Mouse (Mus musculus) midbrain, postnatal 0 days (tissue): ENCODE measurements around the gene Nt5e. TPM values are rescaled to one million over a fixed set of nuclear protein-coding genes. Genes with fewer than 3 reads are reported as not detected.

Source experiments
- ATAC-seq: fragments of 200-750 bp; cut with Nextera tagmentation; 2 replicates; pipeline ENCODE4 v1.8.0; 2017; ENCODE audit warnings: moderate number of reproducible peaks, mild to moderate bottlenecking, moderate TSS enrichment, moderate library complexity; ENCODE audit not compliant: low FRiP score
- DNase-seq: peaks from one replicate; pipeline ENCODE4 v3.0.0-alpha.2; 2015; ENCODE audit warnings: low spot score
- H3K27ac ChIP-seq: fragments of 300-500 bp; sonication (generic); 2 replicates; pipeline ENCODE4 v1.5.1; 2014; ENCODE audit warnings: low read depth, mild to moderate bottlenecking, low read length, mixed read lengths
- H3K27me3 ChIP-seq: fragments of 300-500 bp; sonication (generic); 2 replicates; pipeline ENCODE4 v1.6.1; 2014; ENCODE audit warnings: low read length, control low read depth, mixed read lengths; ENCODE audit not compliant: insufficient read depth
- H3K36me3 ChIP-seq: fragments of 300-500 bp; sonication (generic); 2 replicates; pipeline ENCODE4 v1.6.1; 2014; ENCODE audit warnings: low read length, control low read depth, mixed read lengths; ENCODE audit not compliant: insufficient read depth
- H3K4me1 ChIP-seq: fragments of 300-500 bp; sonication (generic); 2 replicates; pipeline ENCODE4 v1.6.1; 2014; ENCODE audit warnings: mild to moderate bottlenecking, control low read depth, antibody characterized with exemption, low read length, mixed read lengths; ENCODE audit not compliant: insufficient read depth
- H3K4me2 ChIP-seq: fragments of 300-500 bp; sonication (generic); 2 replicates; pipeline ENCODE4 v1.6.1; 2014; ENCODE audit warnings: low read depth, mild to moderate bottlenecking, low read length, mixed read lengths; ENCODE audit not compliant: poor library complexity, severe bottlenecking
- H3K4me3 ChIP-seq: fragments of 300-500 bp; sonication (generic); 2 replicates; pipeline ENCODE4 v1.5.1; 2014; ENCODE audit warnings: low read depth, mild to moderate bottlenecking, low read length, moderate library complexity
- H3K9ac ChIP-seq: fragments of 300-500 bp; sonication (generic); replicated peaks from 2 replicates; pipeline ENCODE4 v1.6.1; 2014; ENCODE audit warnings: mild to moderate bottlenecking, low read length, moderate library complexity, mixed read lengths; ENCODE audit not compliant: poor library complexity, severe bottlenecking
- H3K9me3 ChIP-seq: fragments of 300-500 bp; sonication (generic); 2 replicates; pipeline ENCODE4 v1.6.1; 2016; ENCODE audit warnings: low read length, control low read depth
- CTCF ChIP-seq: IDR thresholded peaks from 2 replicates; pipeline ENCODE4 v1.5.1; 2016; ENCODE audit warnings: antibody characterized with exemption, mild to moderate bottlenecking
- WGBS: fragments of 180-500 bp; shearing (Covaris S2); extraction: QIAGEN DNeasy Blood & Tissue Kit; methylation state at CpG from one replicate; pipeline ENCODE4 v1.1.7; 2014; 5-methylcytosine and 5-hydroxymethylcytosine counted together
- polyA plus RNA-seq: library from polyadenylated mRNA; unstranded; fragments of >200 nt; fragmentation: Nextera tagmentation; extraction: Ambion mirVana; gene quantifications from 2 replicates; pipeline ENCODE4 v1.2.1, GENCODE M21; 2015
- total RNA-seq: library from RNA; depleted of rRNA; stranded (reverse); fragments of >200 nt; gene quantifications from 2 replicates; pipeline ENCODE4 v1.2.3, GENCODE M21; 2014

The Nt5e gene
- total and polyA plus RNA-seq, 2 experiments from 2014 or later, result 2.2 to 5.3 TPM

DNA sequence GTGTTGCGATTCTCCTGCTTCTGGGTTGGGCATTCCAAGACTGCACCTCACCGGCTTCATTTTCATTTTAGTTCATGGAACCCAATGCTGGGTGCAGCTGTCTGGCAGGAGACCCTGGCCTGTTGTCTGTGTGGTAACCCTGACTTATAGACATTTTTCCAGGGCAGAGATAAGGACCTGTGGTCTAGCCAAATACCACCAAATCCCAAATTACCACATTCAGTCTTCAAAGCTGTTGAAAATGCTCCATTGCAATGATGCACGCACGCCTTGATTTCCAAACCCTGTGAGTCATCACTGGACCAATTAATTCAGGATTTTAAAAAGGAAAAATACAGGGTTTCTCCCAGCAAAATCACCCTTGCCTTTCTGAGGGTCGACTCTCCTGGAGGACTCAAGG is 41.5 kb downstream of the Nt5e start:
- H3K4me1 ChIP-seq, result no peaks in the 10 kb centered on the region
- no peak overlapping the region for H3K27ac ChIP-seq
- 92% methylated on average over 5 of the region's 5 CpGs for WGBS
- H3K36me3 ChIP-seq, result peaks cover 9% of the 10 kb centered on the region; the same call in 1 of the 2 replicates
- no peaks in the 10 kb centered on the region for H3K9me3 ChIP-seq
- no peak for TF ChIP-seq CTCF
- no peak overlapping the region for H3K9ac ChIP-seq
- ATAC-seq (no peak), DNase-seq (no peak)
- no peak overlapping the region for H3K4me2 ChIP-seq
- H3K27me3 ChIP-seq, result no peaks in the 10 kb centered on the region
- no peak overlapping the region for H3K4me3 ChIP-seq

DNA sequence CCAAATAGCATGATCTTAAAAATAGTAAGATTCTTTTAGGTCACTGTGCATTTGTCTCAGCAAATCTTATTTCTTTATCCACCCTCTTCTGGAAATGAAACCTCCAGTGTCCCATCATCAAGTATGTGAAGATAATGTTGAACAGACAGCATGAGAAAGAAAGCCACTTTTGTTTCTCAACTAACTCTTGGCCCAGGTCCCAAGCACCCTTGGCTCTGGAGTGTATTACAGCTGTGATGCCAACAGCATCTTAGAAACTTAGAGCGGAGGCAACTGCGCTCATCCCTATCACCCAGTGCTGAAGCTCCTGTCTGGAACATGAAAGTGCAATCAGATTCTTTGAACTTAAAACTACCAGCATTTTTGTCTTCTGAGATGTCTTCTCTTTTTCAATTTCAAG is 42.7 kb downstream of the Nt5e start:
- Histone ChIP-seq H3K9me3 (no peaks in the 10 kb centered on the region), H3K4me3 (no peak overlapping the region), H3K9ac (no peak overlapping the region), H3K4me1 (no peaks in the 10 kb centered on the region), H3K4me2 (no peak overlapping the region), H3K27ac (no peak overlapping the region), H3K27me3 (no peaks in the 10 kb centered on the region), H3K36me3 (peaks cover 6% of the 10 kb centered on the region; the same call in 1 of the 2 replicates)
- no peak for TF ChIP-seq CTCF
- WGBS, result 92% methylated on average over 2 of the region's 2 CpGs
- peak; percentile 25 for DNase-seq
- no peak for ATAC-seq

DNA sequence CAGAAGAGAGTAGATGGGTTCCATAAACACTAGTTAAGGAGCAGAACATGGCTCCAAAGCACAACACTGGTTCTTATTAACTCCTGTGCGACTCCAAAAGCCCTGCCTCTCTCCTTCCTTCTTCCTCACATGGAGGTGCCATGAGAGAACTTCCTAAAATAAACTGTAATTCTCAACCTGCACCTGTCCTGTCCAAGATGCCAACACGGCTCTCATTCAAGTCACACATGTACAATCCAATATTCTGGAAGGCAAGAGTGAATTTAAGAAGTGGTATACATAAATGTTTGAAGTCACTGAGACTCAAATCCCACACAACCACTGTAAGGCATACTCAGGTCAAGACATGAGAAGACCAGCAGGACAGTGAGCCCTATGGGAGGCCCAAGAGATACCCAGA is 44.2 kb downstream of the Nt5e start:
- H3K27ac ChIP-seq, result no peak overlapping the region
- no peaks in the 10 kb centered on the region for H3K4me1 ChIP-seq
- H3K4me3 ChIP-seq, result no peak overlapping the region
- H3K4me2 ChIP-seq, result no peak overlapping the region
- H3K9me3 ChIP-seq, result no peaks in the 10 kb centered on the region
- no peak overlapping the region for H3K9ac ChIP-seq
- peaks cover 9% of the 10 kb centered on the region; the same call in 1 of the 2 replicates for H3K36me3 ChIP-seq
- H3K27me3 ChIP-seq, result no peaks in the 10 kb centered on the region
- DNase-seq (no peak), ATAC-seq (no peak)
- no peak for TF ChIP-seq CTCF
- WGBS, result 100% methylated on average over 2 of the region's 2 CpGs

DNA sequence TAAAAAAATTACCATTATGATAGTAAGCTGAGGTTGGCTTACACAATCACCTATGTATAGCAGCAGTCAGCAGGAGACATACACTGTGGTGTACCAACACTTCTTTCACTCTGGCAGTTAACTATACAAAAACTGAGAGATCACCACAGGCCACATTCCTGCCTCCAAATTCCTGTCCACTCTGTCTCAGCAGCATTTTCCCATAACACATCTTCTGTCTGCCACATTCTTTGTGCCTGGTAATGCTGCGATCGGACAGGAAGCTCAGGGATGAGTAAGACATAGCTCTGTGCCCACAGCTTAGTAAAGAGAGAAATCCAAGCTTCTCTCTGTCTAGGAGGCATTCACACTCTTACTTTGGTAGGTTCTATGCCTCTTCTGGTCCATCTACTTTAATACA is 46.0 kb downstream of the Nt5e start:
- no peak overlapping the region for H3K27ac ChIP-seq
- no peak overlapping the region for H3K4me2 ChIP-seq
- H3K27me3 ChIP-seq, result no peaks in the 10 kb centered on the region
- TF ChIP-seq CTCF, result no peak
- H3K36me3 ChIP-seq, result peaks cover 11% of the 10 kb centered on the region; the same call in 1 of the 2 replicates
- no peaks in the 10 kb centered on the region for H3K9me3 ChIP-seq
- DNase-seq (no peak), ATAC-seq (no peak)
- H3K9ac ChIP-seq, result no peak overlapping the region
- no peaks in the 10 kb centered on the region for H3K4me1 ChIP-seq
- 80% methylated on average over 2 of the region's 2 CpGs for WGBS
- H3K4me3 ChIP-seq, result no peak overlapping the region

DNA sequence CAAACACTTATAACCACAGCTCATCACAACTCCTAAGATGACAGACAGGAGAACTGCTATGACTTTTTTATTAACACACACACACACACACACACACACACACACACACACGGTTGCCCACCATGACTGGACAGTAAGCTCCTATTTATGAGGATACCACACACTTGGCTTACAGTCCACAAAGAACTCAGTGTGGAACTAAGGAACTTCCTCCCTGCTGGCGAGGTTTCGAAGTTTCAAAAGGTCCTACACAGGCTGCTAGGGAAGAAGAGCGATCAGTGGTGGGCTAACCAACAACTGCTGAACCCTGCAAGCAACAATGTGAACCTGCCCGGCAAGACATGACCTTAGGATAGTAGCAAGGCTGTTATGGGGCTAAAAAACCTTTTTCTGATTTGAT is 50.5 kb downstream of the Nt5e start:
- no peak overlapping the region for H3K9ac ChIP-seq
- H3K4me2 ChIP-seq, result no peak overlapping the region
- no peak overlapping the region for H3K27ac ChIP-seq
- no peak overlapping the region for H3K4me3 ChIP-seq
- ATAC-seq (no peak), DNase-seq (no peak)
- WGBS, result 75% methylated on average over 5 of the region's 5 CpGs
- H3K4me1 ChIP-seq, result no peaks in the 10 kb centered on the region
- TF ChIP-seq CTCF, result no peak
- peaks cover 26% of the 10 kb centered on the region for H3K36me3 ChIP-seq
- H3K27me3 ChIP-seq, result no peaks in the 10 kb centered on the region
- no peaks in the 10 kb centered on the region for H3K9me3 ChIP-seq

DNA sequence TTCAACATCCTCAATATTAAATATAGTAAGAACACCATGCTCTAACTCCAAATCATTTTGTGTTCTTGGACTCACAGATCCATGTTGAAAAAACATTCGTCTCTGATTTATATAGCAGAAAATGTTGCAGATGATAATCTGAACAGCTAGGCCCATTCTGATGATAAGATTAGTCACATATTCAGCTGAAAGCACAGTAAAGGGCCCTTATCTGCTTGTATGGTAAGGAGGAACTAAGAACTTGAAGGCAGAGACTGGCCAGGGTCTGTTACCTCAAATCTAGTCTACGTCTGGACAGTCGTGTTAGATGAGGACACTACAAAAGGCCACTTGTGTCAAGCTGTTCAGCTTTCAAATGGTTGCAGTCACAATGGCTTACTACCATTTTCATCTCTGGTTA is 52.1 kb downstream of the Nt5e start:
- no peak for TF ChIP-seq CTCF
- WGBS, result 77% methylated on average over 3 of the region's 3 CpGs
- H3K27me3 ChIP-seq, result no peaks in the 10 kb centered on the region
- no peak overlapping the region for H3K27ac ChIP-seq
- no peak overlapping the region for H3K4me3 ChIP-seq
- H3K4me1 ChIP-seq, result no peaks in the 10 kb centered on the region
- peaks cover 33% of the 10 kb centered on the region for H3K36me3 ChIP-seq
- ATAC-seq (no peak), DNase-seq (no peak)
- no peak overlapping the region for H3K4me2 ChIP-seq
- H3K9me3 ChIP-seq, result no peaks in the 10 kb centered on the region
- no peak overlapping the region for H3K9ac ChIP-seq
